Mouse (Mus musculus) heart, adult 2 months (tissue): ENCODE results near the gene Myb. TPM values are rescaled to one million over a fixed set of nuclear protein-coding genes. Genes with fewer than 3 reads are reported as not detected.
"Not testable (repeated sequence)": the region's sequence is repeated elsewhere in the genome, so short reads cannot be mapped to it uniquely, and the experiment has no call there.

Experiments
- DNase-seq, 2 experiments: peaks; one replicate each; pipeline ENCODE4 v3.0.0; 2021
- H3K27ac ChIP-seq: fragments of 200-600 bp; 2 replicates; pipeline ENCODE4 v1.8.1; 2022
- H3K27me3 ChIP-seq: fragments of 200-500 bp; 2 replicates; pipeline ENCODE4 v1.6.1; 2012; ENCODE audit warnings: mild to moderate bottlenecking, low read length, inconsistent platforms, mixed read lengths; ENCODE audit not compliant: control insufficient read depth, insufficient read depth
- H3K36me3 ChIP-seq: fragments of 200-500 bp; 2 replicates; pipeline ENCODE4 v1.6.1; 2012; ENCODE audit warnings: low read length, inconsistent platforms; ENCODE audit not compliant: control insufficient read depth, insufficient read depth
- H3K4me1 ChIP-seq: fragments of 200-500 bp; 2 replicates; pipeline ENCODE4 v1.6.1; 2011; ENCODE audit warnings: low read length; ENCODE audit not compliant: control insufficient read depth, insufficient read depth
- H3K4me3 ChIP-seq: fragments of 200-600 bp; 2 replicates; pipeline ENCODE4 v1.8.1; 2022
- H3K79me2 ChIP-seq: fragments of 200-500 bp; replicated peaks from 2 replicates; pipeline ENCODE4 v1.6.1; 2012; ENCODE audit warnings: mild to moderate bottlenecking, inconsistent platforms, low read length, moderate library complexity, mixed read lengths; ENCODE audit not compliant: control insufficient read depth, insufficient read depth
- H3K9ac ChIP-seq: fragments of 200-500 bp; 2 replicates; pipeline ENCODE4 v1.6.1; 2012; ENCODE audit warnings: low read depth, mild to moderate bottlenecking, control low read depth, inconsistent platforms, low read length, mixed read lengths
- CTCF ChIP-seq: fragments of 200-600 bp; IDR thresholded peaks from 2 replicates; pipeline ENCODE4 v1.8.1; 2022; ENCODE audit warnings: antibody characterized with exemption, mild to moderate bottlenecking, moderate library complexity
- EP300 ChIP-seq: fragments of 200-500 bp; IDR thresholded peaks from 2 replicates; pipeline ENCODE4 v1.6.1; 2011; ENCODE audit warnings: low read depth, low read length, control low read depth; ENCODE audit not compliant: insufficient read depth
- POLR2A ChIP-seq: fragments of 200-500 bp; IDR thresholded peaks from 2 replicates; pipeline ENCODE4 v1.6.1; 2011; ENCODE audit warnings: mild to moderate bottlenecking, low read depth, low read length, control low read depth; ENCODE audit not compliant: insufficient read depth
- WGBS: fragments of 180-500 bp; shearing (Covaris S2); methylation state at CpG from one replicate; pipeline ENCODE4 v1.1.7; 2018; 5-methylcytosine and 5-hydroxymethylcytosine counted together
- intact Hi-C: fragments of 180-260 bp; cut with DNase I; formaldehyde crosslinking; loops from one replicate; pipeline ENCODE4 v1.15.1; 2025
- polyA plus RNA-seq: library from polyadenylated mRNA; depleted of rRNA; stranded (reverse); fragments of >200 nt; gene quantifications from 2 replicates; pipeline ENCODE4 v1.2.3, GENCODE M21; 2012
- total RNA-seq, 2 experiments: library from RNA; stranded (reverse); gene quantifications; 2 replicates each; pipeline ENCODE4 v1.2.3; 2021

The Myb gene
- total and polyA plus RNA-seq, 3 experiments: 0.31 TPM; not detected in 2

- H3K27me3 ChIP-seq: peaks cover 19% of the 10 kb centered on the region
- WGBS: 90% methylated on average over 5 of the region's 5 CpGs
- no peak overlapping the region for H3K9ac ChIP-seq
- no peak for TF ChIP-seq POLR2A
- TF ChIP-seq CTCF: no peak
- no peak for TF ChIP-seq EP300
- intact Hi-C loops: no loop called here
- no peak overlapping the region for H3K27ac ChIP-seq
- H3K36me3 ChIP-seq: no peaks in the 10 kb centered on the region
- no peaks in the 10 kb centered on the region for H3K79me2 ChIP-seq
- no peaks in the 10 kb centered on the region for H3K4me1 ChIP-seq
- no peak for DNase-seq
- H3K4me3 ChIP-seq: no peak overlapping the region
These were observed 3.8 kb downstream of the Myb start for GRCm38 (mm10) chr10:21156953-21157499.

GRCm38 (mm10) chr10:21156416-21156815 is 4.4 kb downstream of the Myb start:
- DNase-seq: no peak
- no peaks in the 10 kb centered on the region for H3K79me2 ChIP-seq
- intact Hi-C loops: no loop called here
- TF ChIP-seq CTCF (no peak), EP300 (no peak), POLR2A (no peak)
- no peaks in the 10 kb centered on the region for H3K4me1 ChIP-seq
- H3K36me3 ChIP-seq: no peaks in the 10 kb centered on the region
- no peak overlapping the region for H3K4me3 ChIP-seq
- peaks cover 16% of the 10 kb centered on the region for H3K27me3 ChIP-seq
- WGBS: 90% methylated on average over 3 of the region's 3 CpGs
- no peak overlapping the region for H3K9ac ChIP-seq
- H3K27ac ChIP-seq: no peak overlapping the region

- intact Hi-C loops: no loop called here
- no peak for TF ChIP-seq POLR2A
- TF ChIP-seq EP300: no peak
- no peak for TF ChIP-seq CTCF
- H3K4me1 ChIP-seq: no peaks in the 10 kb centered on the region
- H3K27ac ChIP-seq: no peak overlapping the region
- H3K4me3 ChIP-seq: no peak overlapping the region
- H3K79me2 ChIP-seq: no peaks in the 10 kb centered on the region
- 53% methylated on average over 3 of the region's 3 CpGs for WGBS
- no peak for DNase-seq
- H3K27me3 ChIP-seq: peaks cover 12% of the 10 kb centered on the region
- no peak overlapping the region for H3K9ac ChIP-seq
- no peaks in the 10 kb centered on the region for H3K36me3 ChIP-seq
These were observed 5.9 kb downstream of the Myb start for GRCm38 (mm10) chr10:21154927-21155326.

DNA sequence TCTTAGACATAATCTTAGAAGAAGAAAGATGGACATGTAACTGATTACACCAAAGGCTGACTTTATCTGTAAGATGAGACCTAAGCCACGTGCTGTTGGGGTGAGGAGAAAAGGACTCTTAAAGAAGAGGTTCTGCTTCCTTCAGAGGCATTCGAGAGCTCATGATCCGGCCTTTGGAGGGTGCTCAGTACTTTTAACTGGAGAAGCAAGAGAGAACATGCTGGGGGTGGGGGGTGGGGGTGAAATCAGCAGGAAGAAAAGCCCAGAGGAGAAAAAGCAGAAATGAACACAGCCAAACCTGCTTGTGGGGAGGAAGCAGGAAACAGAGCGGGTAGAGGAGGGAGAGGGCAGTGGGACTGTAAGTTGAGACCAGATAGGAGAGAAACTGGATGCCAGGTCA is 7.4 kb downstream of the Myb start:
- Histone ChIP-seq H3K9ac (no peak overlapping the region), H3K79me2 (no peaks in the 10 kb centered on the region), H3K4me3 (no peak overlapping the region), H3K27me3 (no peaks in the 10 kb centered on the region; the same call in 1 of the 2 replicates), H3K27ac (no peak overlapping the region), H3K36me3 (no peaks in the 10 kb centered on the region), H3K4me1 (no peaks in the 10 kb centered on the region)
- no peak for TF ChIP-seq CTCF
- no peak for TF ChIP-seq EP300
- TF ChIP-seq POLR2A: no peak
- 73% methylated on average over 4 of the region's 4 CpGs for WGBS
- no peak for DNase-seq
- intact Hi-C loops: no loop called here

DNA sequence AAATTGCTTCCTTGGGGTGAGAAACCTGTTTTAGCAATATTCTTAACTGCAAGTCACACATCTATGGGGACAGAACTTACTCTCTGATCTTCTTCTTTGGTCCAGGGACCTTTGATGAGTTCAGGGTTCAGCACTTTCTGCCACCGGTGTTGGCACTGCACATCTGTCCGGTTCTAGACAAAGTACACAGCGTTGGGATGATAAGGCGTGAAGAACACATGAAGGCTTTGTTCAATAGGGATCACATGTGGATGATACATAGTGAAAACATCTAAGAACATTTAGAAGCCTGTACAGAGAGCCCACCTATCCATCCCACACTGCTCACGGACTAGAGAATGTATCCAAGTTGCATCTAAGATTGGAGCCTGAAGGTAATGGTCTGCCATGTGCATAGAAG is 8.0 kb downstream of the Myb start:
- Histone ChIP-seq H3K9ac (no peak overlapping the region), H3K79me2 (no peaks in the 10 kb centered on the region), H3K27me3 (no peaks in the 10 kb centered on the region), H3K27ac (no peak overlapping the region), H3K4me3 (no peak overlapping the region), H3K36me3 (no peaks in the 10 kb centered on the region), H3K4me1 (no peaks in the 10 kb centered on the region)
- no peak for DNase-seq
- no peak for TF ChIP-seq EP300
- no peak for TF ChIP-seq CTCF
- no peak for TF ChIP-seq POLR2A
- intact Hi-C loops: no loop called here
- WGBS: 93% methylated on average over 5 of the region's 5 CpGs

GRCm38 (mm10) chr10:21151320-21151719 is 9.5 kb downstream of the Myb start:
- no peak for DNase-seq
- H3K4me3 ChIP-seq: no peak overlapping the region
- TF ChIP-seq CTCF (no peak), EP300 (no peak), POLR2A (no peak)
- H3K4me1 ChIP-seq: no peaks in the 10 kb centered on the region
- intact Hi-C loops: no loop called here
- H3K9ac ChIP-seq: no peak overlapping the region
- no peak overlapping the region for H3K27ac ChIP-seq
- no peaks in the 10 kb centered on the region for H3K36me3 ChIP-seq
- no peaks in the 10 kb centered on the region for H3K27me3 ChIP-seq
- H3K79me2 ChIP-seq: no peaks in the 10 kb centered on the region

- 93% methylated on average over 6 of the region's 6 CpGs for WGBS
- H3K27me3 ChIP-seq, H3K36me3 ChIP-seq, H3K4me3 ChIP-seq, H3K4me1 ChIP-seq, H3K9ac ChIP-seq, DNase-seq, H3K27ac ChIP-seq, intact Hi-C loops, H3K79me2 ChIP-seq: not testable (repeated sequence)
These were observed 10.8 kb downstream of the Myb start for GRCm38 (mm10) chr10:21149945-21150344.
